Comparison of ENCODE assay signal across 8 mouse cellular contexts in genomic region chr9:29411408-29412180, GRCm38 (mm10).
DNase-seq lines count a peak whose midpoint lies in the region; ATAC-seq and TF ChIP-seq lines count a peak whose summit lies in the region.

No protein-coding gene starts in this region.

- peak; percentile 63 for ATAC-seq in forebrain, embryonic 14.5 days
- peak; percentile 49; the same call in 1 of the 2 replicates for ATAC-seq in hindbrain, embryonic 14.5 days (ENCODE audit: low FRiP score)
- ATAC-seq in midbrain, embryonic 15.5 days (replicated peaks) = peak; percentile 55

- under 1% methylated on average over 40 of the region's 40 CpGs for WGBS in forebrain, embryonic 14.5 days
- under 1% methylated on average over 34 of the region's 40 CpGs for WGBS in hindbrain, embryonic 14.5 days
- WGBS in midbrain, embryonic 15.5 days = under 1% methylated on average over 40 of the region's 40 CpGs

- peaks cover 9% of the 10 kb centered on the region; the same call in 1 of the 2 replicates for H3K27me3 ChIP-seq in forebrain, embryonic 14.5 days (replicated peaks; ENCODE audit: control insufficient read depth, insufficient read depth, low read length)
- no peaks in the 10 kb centered on the region for H3K27me3 ChIP-seq in hindbrain, embryonic 14.5 days (ENCODE audit: control insufficient read depth, insufficient read depth, low read length)
- no peaks in the 10 kb centered on the region for H3K27me3 ChIP-seq in midbrain, embryonic 15.5 days (replicated peaks)

- H3K9me3 ChIP-seq in ES-E14 (ENCODE audit: control insufficient read depth, insufficient read depth, low read depth, low read length) = no peaks in the 10 kb centered on the region
- no peaks in the 10 kb centered on the region for H3K9me3 ChIP-seq in forebrain, embryonic 14.5 days (replicated peaks; ENCODE audit: control insufficient read depth, low read length)
- H3K9me3 ChIP-seq in hindbrain, embryonic 14.5 days (ENCODE audit: control insufficient read depth, low read length) = no peaks in the 10 kb centered on the region
- no peaks in the 10 kb centered on the region for H3K9me3 ChIP-seq in midbrain, embryonic 15.5 days

- intact Hi-C loops in left cerebral cortex, postnatal 4 days (cut with DNase I) = loop anchor here (2.0 to 5.0 kb wide), 2 partner anchors 1074 to 1151 kb away; no protein-coding TSS in a partner anchor

- peak; percentile 78 for DNase-seq in ES-E14 (ENCODE audit: low read depth, low spot score)
- peak; percentile 91 for DNase-seq in cerebellum, adult 11 months
- peak; percentile 56 for DNase-seq in forebrain, embryonic 14.5 days (ENCODE audit: low spot score)
- peak; percentile 65 for DNase-seq in hindbrain, embryonic 14.5 days (ENCODE audit: low spot score)
- DNase-seq in left cerebral cortex, postnatal 4 days = peak; percentile 71
- DNase-seq in yolk sac, embryonic 10.5 days (ENCODE audit: low spot score) = peak; percentile 38
- DNase-seq in urinary bladder, postnatal 4 days (ENCODE audit: low spot score in 2 of 2) = no peak

- no peak overlapping the region for H3K27ac ChIP-seq in ES-E14 (ENCODE audit: insufficient read depth, low read depth, low read length, poor library complexity, severe bottlenecking)
- peak overlapping the region; percentile 74 for H3K27ac ChIP-seq in forebrain, embryonic 14.5 days (ENCODE audit: low read depth, low read length)
- H3K27ac ChIP-seq in hindbrain, embryonic 14.5 days = peak overlapping the region; percentile 83
- H3K27ac ChIP-seq in midbrain, embryonic 15.5 days = peak overlapping the region; percentile 88

- H3K36me3 ChIP-seq in ES-E14 (ENCODE audit: control insufficient read depth, insufficient read depth, low read length, poor library complexity, severe bottlenecking) = no peaks in the 10 kb centered on the region
- no peaks in the 10 kb centered on the region for H3K36me3 ChIP-seq in forebrain, embryonic 14.5 days (ENCODE audit: control insufficient read depth, insufficient read depth, low read length)
- H3K36me3 ChIP-seq in hindbrain, embryonic 14.5 days (replicated peaks; ENCODE audit: control insufficient read depth, insufficient read depth) = no peaks in the 10 kb centered on the region
- no peaks in the 10 kb centered on the region for H3K36me3 ChIP-seq in midbrain, embryonic 15.5 days (replicated peaks)

- 0 out of 4 replicates have a peak, but pooled peaks cover 0 to 2% of the 10 kb centered on the region in 2 experiments for H3K4me1 ChIP-seq in ES-E14 (ENCODE audit: control insufficient read depth in 2 of 2, insufficient read depth in 2 of 2, low read length in 2 of 2, poor library complexity in 1 of 2)
- H3K4me1 ChIP-seq in forebrain, embryonic 14.5 days (ENCODE audit: control insufficient read depth, insufficient read depth, low read length) = 0 out of 2 replicates have a peak, but pooled peaks cover 4% of the 10 kb centered on the region
- peaks cover 28% of the 10 kb centered on the region for H3K4me1 ChIP-seq in hindbrain, embryonic 14.5 days (replicated peaks; ENCODE audit: control insufficient read depth, insufficient read depth, low read length)
- H3K4me1 ChIP-seq in midbrain, embryonic 15.5 days = peaks cover 33% of the 10 kb centered on the region

- H3K4me3 ChIP-seq in ES-E14 (ENCODE audit: insufficient read depth in 1 of 2, low read depth in 1 of 2, low read length in 2 of 2, poor library complexity in 1 of 2, severe bottlenecking in 1 of 2) = peak overlapping the region; percentile 59 to 68
- H3K4me3 ChIP-seq in forebrain, embryonic 14.5 days (ENCODE audit: low read depth, low read length) = peak overlapping the region; percentile 48
- H3K4me3 ChIP-seq in hindbrain, embryonic 14.5 days (replicated peaks; ENCODE audit: low read length) = peak overlapping the region; percentile 50
- peak overlapping the region; percentile 51 for H3K4me3 ChIP-seq in midbrain, embryonic 15.5 days

- in situ Hi-C loops in ES-E14 (cut with MboI; ENCODE audit: low sequenced_read_pairs in 2 of 2, unreplicated experiment in 2 of 2) = no loop called here

- peak overlapping the region; percentile 96 for H3K4me2 ChIP-seq in forebrain, embryonic 14.5 days (ENCODE audit: low read length)
- H3K4me2 ChIP-seq in hindbrain, embryonic 14.5 days (replicated peaks) = peak overlapping the region; percentile 60
- H3K4me2 ChIP-seq in midbrain, embryonic 15.5 days = peak overlapping the region; percentile 85

- peak overlapping the region; percentile 72 for H3K9ac ChIP-seq in ES-E14 (ENCODE audit: insufficient read depth, low read depth, low read length, poor library complexity, severe bottlenecking)
- peak overlapping the region; percentile 67 for H3K9ac ChIP-seq in forebrain, embryonic 14.5 days (ENCODE audit: low read length)
- peak overlapping the region; percentile 74 for H3K9ac ChIP-seq in hindbrain, embryonic 14.5 days
- peak overlapping the region; percentile 60 for H3K9ac ChIP-seq in midbrain, embryonic 15.5 days

TF ChIP-seq in ES-E14, 5 proteins besides CTCF, POLR2A, EP300 and RAD21:
- TF ChIP-seq HCFC1 (IDR thresholded peaks at IDR 0.05; ENCODE audit: borderline replicate concordance, insufficient read depth, low read length) = no peak
- TF ChIP-seq CHD2 (IDR thresholded peaks at IDR 0.05; ENCODE audit: low read depth, low read length) = no peak
- no peak for TF ChIP-seq ZNF384 (IDR thresholded peaks at IDR 0.05; ENCODE audit: low read depth, low read length)
- no peak for TF ChIP-seq ZC3H11A (IDR thresholded peaks at IDR 0.05; ENCODE audit: borderline replicate concordance, low read depth, low read length)
- TF ChIP-seq MAFK (IDR thresholded peaks at IDR 0.05; ENCODE audit: insufficient read depth, low read depth, low read length) = no peak

Comparison
In these comparisons a context has a peak if more than half of its experiments do, and no peak if none do; other contexts are left out.
1. DNase-seq: peak in ES-E14 (single experiment), cerebellum, adult 11 months (single experiment), forebrain, embryonic 14.5 days (single experiment), hindbrain, embryonic 14.5 days (single experiment), left cerebral cortex, postnatal 4 days (single experiment) and yolk sac, embryonic 10.5 days (single experiment); none in urinary bladder, postnatal 4 days (0 of 2).
2. Peak in every context shown above with its lines, with median percentiles within 50 percentile points of each other: H3K4me3 ChIP-seq, H3K9ac ChIP-seq, ATAC-seq and H3K4me2 ChIP-seq.